In genomic region chr13:103643993-103644722, GRCm38 (mm10) we compare ENCODE assay signal across 9 mouse cellular contexts.
A peak's percentile ranks its signal among the peaks of the same experiment; 100 is the strongest.
DNase-seq lines count a peak whose midpoint lies in the region; ATAC-seq and TF ChIP-seq lines count a peak whose summit lies in the region.
"Had no signal": no experiment of that assay in that cellular context is flagged by ENCODE, and none has a peak within 500 bp of the region (broad histone marks: within the 10 kb centered on the region; RNA-seq: fewer than 3 reads in every experiment).

No protein-coding gene starts in this region.

- DNase-seq in thymus, postnatal 4 days, result peak; percentile 29
- no peak for DNase-seq in thymus, postnatal 14 days
- DNase-seq in embryo, embryonic 11.5 days (ENCODE audit: low read depth, low spot score), result peak; percentile 43
- DNase-seq in heart, embryonic 10.5 days (ENCODE audit: low spot score), result peak; percentile 71
- DNase-seq in kidney, postnatal 0 days (ENCODE audit: low spot score), result peak; percentile 91
- peak; percentile 88 for DNase-seq in lung, postnatal 0 days (ENCODE audit: low spot score)
- peak; percentile 29 to 30 for DNase-seq in right cerebral cortex, adult 2 months (ENCODE audit: low spot score in 2 of 2)
- DNase-seq in c-Kit-positive CD71-positive TER-119-positive erythroid progenitor cells, embryonic 14.5 days (ENCODE audit: low spot score), result no peak

- peak; percentile 80 for TF ChIP-seq CTCF in kidney, postnatal 0 days (IDR thresholded peaks at IDR 0.05; ENCODE audit: low read depth)
- peak; percentile 71 for TF ChIP-seq CTCF in lung, postnatal 0 days (IDR thresholded peaks at IDR 0.05)

- TF ChIP-seq EP300 in lung, postnatal 0 days (IDR thresholded peaks at IDR 0.05), result no peak

- no peaks in the 10 kb centered on the region for H3K9me3 ChIP-seq in heart, embryonic 10.5 days
- no peaks in the 10 kb centered on the region for H3K9me3 ChIP-seq in kidney, postnatal 0 days (replicated peaks; ENCODE audit: low read length)
- no peaks in the 10 kb centered on the region for H3K9me3 ChIP-seq in lung, postnatal 0 days (ENCODE audit: low read length)
- H3K9me3 ChIP-seq: embryonic facial prominence, embryonic 15.5 days had no signal

- H3K4me1 ChIP-seq in heart, embryonic 10.5 days, result peaks cover 9% of the 10 kb centered on the region; the same call in 1 of the 2 replicates
- no peaks in the 10 kb centered on the region for H3K4me1 ChIP-seq in kidney, postnatal 0 days (replicated peaks; ENCODE audit: insufficient read depth, low read length)
- no peaks in the 10 kb centered on the region for H3K4me1 ChIP-seq in lung, postnatal 0 days (ENCODE audit: insufficient read depth, low read depth, low read length)

- no peak overlapping the region for H3K4me2 ChIP-seq in kidney, postnatal 0 days (ENCODE audit: low read length)
- H3K4me2 ChIP-seq in lung, postnatal 0 days (replicated peaks; ENCODE audit: low read depth, low read length), result no peak overlapping the region
- H3K4me2 ChIP-seq: embryonic facial prominence, embryonic 15.5 days had no signal

- no peak overlapping the region for H3K27ac ChIP-seq in heart, embryonic 10.5 days
- no peak overlapping the region for H3K27ac ChIP-seq in kidney, postnatal 0 days
- no peak overlapping the region for H3K27ac ChIP-seq in lung, postnatal 0 days (ENCODE audit: low read length)
- H3K27ac ChIP-seq: embryonic facial prominence, embryonic 15.5 days had no signal

- H3K9ac ChIP-seq in kidney, postnatal 0 days (ENCODE audit: low read depth, low read length), result no peak overlapping the region
- H3K9ac ChIP-seq in lung, postnatal 0 days (replicated peaks; ENCODE audit: low read depth), result no peak overlapping the region
- H3K9ac ChIP-seq: embryonic facial prominence, embryonic 15.5 days had no signal

- WGBS in heart, embryonic 10.5 days, result 64% methylated on average over 6 of the region's 6 CpGs
- 57% methylated on average over 6 of the region's 6 CpGs for WGBS in kidney, postnatal 0 days
- 53% methylated on average over 6 of the region's 6 CpGs for WGBS in lung, postnatal 0 days

- 0 out of 2 replicates have a peak, but pooled peaks have one; percentile 52 for ATAC-seq in kidney, postnatal 0 days (replicated peaks; ENCODE audit: low FRiP score, low read depth)
- peak; percentile 63 for ATAC-seq in lung, postnatal 0 days

- no peaks in the 10 kb centered on the region for H3K36me3 ChIP-seq in heart, embryonic 10.5 days
- no peaks in the 10 kb centered on the region for H3K36me3 ChIP-seq in kidney, postnatal 0 days (ENCODE audit: insufficient read depth, low read length)
- H3K36me3 ChIP-seq in lung, postnatal 0 days (ENCODE audit: insufficient read depth, low read length), result no peaks in the 10 kb centered on the region
- H3K36me3 ChIP-seq: embryonic facial prominence, embryonic 15.5 days had no signal

- H3K4me3 ChIP-seq in heart, embryonic 10.5 days, result no peak overlapping the region
- H3K4me3 ChIP-seq in kidney, postnatal 0 days (replicated peaks; ENCODE audit: low read depth, low read length), result no peak overlapping the region
- no peak overlapping the region for H3K4me3 ChIP-seq in lung, postnatal 0 days (ENCODE audit: low read depth, low read length)
- H3K4me3 ChIP-seq: embryonic facial prominence, embryonic 15.5 days had no signal

- H3K27me3 ChIP-seq in heart, embryonic 10.5 days (ENCODE audit: insufficient read depth, poor library complexity, severe bottlenecking), result no peaks in the 10 kb centered on the region
- no peaks in the 10 kb centered on the region for H3K27me3 ChIP-seq in kidney, postnatal 0 days (ENCODE audit: insufficient read depth, low read length)
- no peaks in the 10 kb centered on the region for H3K27me3 ChIP-seq in lung, postnatal 0 days (replicated peaks; ENCODE audit: insufficient read depth, low read length)

Comparison
In these comparisons a context has a peak if more than half of its experiments do, and no peak if none do; other contexts are left out.
1. DNase-seq: peak in thymus, postnatal 4 days (single experiment), embryo, embryonic 11.5 days (single experiment), heart, embryonic 10.5 days (single experiment), kidney, postnatal 0 days (single experiment), lung, postnatal 0 days (single experiment) and right cerebral cortex, adult 2 months (2 of 2); none in thymus, postnatal 14 days (single experiment) and c-Kit-positive CD71-positive TER-119-positive erythroid progenitor cells, embryonic 14.5 days (single experiment).